Mouse (Mus musculus): ENCODE measurements around the gene Itgb2.

GRCm38 (mm10) chr10:77591546-77591945, 61.5 kb downstream of the Itgb2 start:
- TF ChIP-seq CTCF (IDR thresholded peaks at IDR 0.05; ENCODE audit: low read depth, low read length): no peak
- no peak for TF ChIP-seq TAL1 (conservative IDR thresholded peaks at IDR 0.05; ENCODE audit: low read depth, low read length)
- TF ChIP-seq POLR2AphosphoS5 (IDR thresholded peaks at IDR 0.05; ENCODE audit: insufficient replicate concordance, low read depth, low read length): no peak

Data from G1E (cell line).